Mouse (Mus musculus) heart, adult 2 months (tissue): ENCODE results near the gene Slc8a2. TPM values are rescaled to one million over a fixed set of nuclear protein-coding genes. Genes with fewer than 3 reads are reported as not detected.

Experiments used
- DNase-seq, 2 experiments: peaks; one replicate each; pipeline ENCODE4 v3.0.0; 2021
- H3K27ac ChIP-seq: fragments of 200-600 bp; 2 replicates; pipeline ENCODE4 v1.8.1; 2022
- H3K27me3 ChIP-seq: fragments of 200-500 bp; 2 replicates; pipeline ENCODE4 v1.6.1; 2012; ENCODE audit warnings: mild to moderate bottlenecking, low read length, inconsistent platforms, mixed read lengths; ENCODE audit not compliant: control insufficient read depth, insufficient read depth
- H3K36me3 ChIP-seq: fragments of 200-500 bp; 2 replicates; pipeline ENCODE4 v1.6.1; 2012; ENCODE audit warnings: low read length, inconsistent platforms; ENCODE audit not compliant: control insufficient read depth, insufficient read depth
- H3K4me1 ChIP-seq: fragments of 200-500 bp; 2 replicates; pipeline ENCODE4 v1.6.1; 2011; ENCODE audit warnings: low read length; ENCODE audit not compliant: control insufficient read depth, insufficient read depth
- H3K4me3 ChIP-seq: fragments of 200-600 bp; 2 replicates; pipeline ENCODE4 v1.8.1; 2022
- H3K79me2 ChIP-seq: fragments of 200-500 bp; replicated peaks from 2 replicates; pipeline ENCODE4 v1.6.1; 2012; ENCODE audit warnings: mild to moderate bottlenecking, inconsistent platforms, low read length, moderate library complexity, mixed read lengths; ENCODE audit not compliant: control insufficient read depth, insufficient read depth
- H3K9ac ChIP-seq: fragments of 200-500 bp; 2 replicates; pipeline ENCODE4 v1.6.1; 2012; ENCODE audit warnings: low read depth, mild to moderate bottlenecking, control low read depth, inconsistent platforms, low read length, mixed read lengths
- CTCF ChIP-seq: fragments of 200-600 bp; IDR thresholded peaks from 2 replicates; pipeline ENCODE4 v1.8.1; 2022; ENCODE audit warnings: antibody characterized with exemption, mild to moderate bottlenecking, moderate library complexity
- EP300 ChIP-seq: fragments of 200-500 bp; IDR thresholded peaks from 2 replicates; pipeline ENCODE4 v1.6.1; 2011; ENCODE audit warnings: low read depth, low read length, control low read depth; ENCODE audit not compliant: insufficient read depth
- POLR2A ChIP-seq: fragments of 200-500 bp; IDR thresholded peaks from 2 replicates; pipeline ENCODE4 v1.6.1; 2011; ENCODE audit warnings: mild to moderate bottlenecking, low read depth, low read length, control low read depth; ENCODE audit not compliant: insufficient read depth
- WGBS: fragments of 180-500 bp; shearing (Covaris S2); methylation state at CpG from one replicate; pipeline ENCODE4 v1.1.7; 2018; 5-methylcytosine and 5-hydroxymethylcytosine counted together
- intact Hi-C: fragments of 180-260 bp; cut with DNase I; formaldehyde crosslinking; loops from one replicate; pipeline ENCODE4 v1.15.1; 2025
- polyA plus RNA-seq: library from polyadenylated mRNA; depleted of rRNA; stranded (reverse); fragments of >200 nt; gene quantifications from 2 replicates; pipeline ENCODE4 v1.2.3, GENCODE M21; 2012
- total RNA-seq, 2 experiments: library from RNA; stranded (reverse); gene quantifications; 2 replicates each; pipeline ENCODE4 v1.2.3; 2021

Gene Slc8a2
- total and polyA plus RNA-seq, 3 experiments = 0.50 to 0.96 (median 0.84) TPM

DNA sequence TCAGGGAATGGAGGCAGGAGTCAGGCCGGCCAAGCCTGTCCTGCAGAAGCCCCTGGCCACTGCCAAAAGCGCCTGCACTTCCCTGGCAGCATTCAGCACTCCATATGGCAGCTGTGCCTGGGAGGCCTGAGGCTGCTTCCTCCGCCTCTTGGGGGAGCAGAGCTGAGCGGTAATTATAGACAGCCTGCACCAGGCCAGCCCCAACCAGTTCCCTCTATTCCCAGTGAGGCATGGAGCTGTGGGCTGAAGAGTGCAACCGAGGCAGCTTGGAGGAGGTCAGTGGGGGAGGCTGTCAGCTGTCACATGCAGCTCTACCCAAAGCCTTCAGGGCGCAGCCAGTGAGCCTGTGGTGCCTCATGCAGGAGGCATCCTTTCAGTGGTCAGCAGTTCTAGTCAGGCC lies 25.9 kb upstream of the Slc8a2 start:
- no peaks in the 10 kb centered on the region for H3K27me3 ChIP-seq
- TF ChIP-seq EP300 = no peak
- peak; percentile 7; the same call in 1 of the 2 replicates for TF ChIP-seq CTCF
- no peak for TF ChIP-seq POLR2A
- no peaks in the 10 kb centered on the region for H3K36me3 ChIP-seq
- intact Hi-C loops = no loop called here
- no peak overlapping the region for H3K4me3 ChIP-seq
- no peak overlapping the region for H3K27ac ChIP-seq
- WGBS = 45% methylated on average over 6 of the region's 6 CpGs
- H3K9ac ChIP-seq = no peak overlapping the region
- H3K4me1 ChIP-seq = peaks cover 13% of the 10 kb centered on the region
- DNase-seq = no peak
- H3K79me2 ChIP-seq = peaks cover 9% of the 10 kb centered on the region

DNA sequence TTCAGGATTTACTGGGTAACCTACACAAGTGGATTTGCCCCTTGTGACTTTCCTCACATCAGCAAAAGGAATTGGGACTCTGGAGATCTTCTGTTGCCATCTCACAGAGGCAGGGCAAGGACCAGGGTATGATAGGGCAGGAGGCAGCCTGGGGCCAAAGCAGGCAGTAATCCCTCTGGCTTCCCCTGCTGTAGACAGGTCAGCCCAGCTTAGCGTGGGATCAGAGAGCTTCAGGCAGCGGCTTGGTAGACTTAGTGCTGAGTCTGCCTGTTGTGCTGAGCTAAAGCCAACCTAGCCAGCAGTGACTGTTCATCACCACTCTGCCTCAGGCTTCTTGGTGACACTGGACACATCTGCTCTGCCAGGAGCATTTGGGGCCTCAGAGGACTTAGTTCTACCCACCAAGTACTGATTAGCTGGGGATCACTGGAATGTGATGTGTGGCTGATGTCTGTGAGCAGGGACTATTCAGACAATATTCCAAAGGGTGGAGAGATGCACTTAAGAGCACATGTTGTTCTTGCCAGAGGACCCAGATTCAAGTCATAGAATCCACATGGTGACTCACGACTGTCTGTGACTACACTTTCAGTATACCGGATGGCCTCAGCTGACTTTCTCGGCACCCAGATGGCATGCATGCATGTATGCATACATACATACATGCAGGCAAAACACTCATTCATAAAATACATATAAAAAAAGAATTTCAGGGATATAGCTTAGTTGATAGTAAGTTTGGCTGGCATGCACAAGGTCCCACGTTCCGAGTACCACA lies 24.8 kb upstream of the Slc8a2 start:
- H3K79me2 ChIP-seq = peaks cover 7% of the 10 kb centered on the region
- DNase-seq = no peak
- no peak overlapping the region for H3K27ac ChIP-seq
- intact Hi-C loops = no loop called here
- 87% methylated on average over 7 of the region's 7 CpGs for WGBS
- no peaks in the 10 kb centered on the region for H3K36me3 ChIP-seq
- H3K4me1 ChIP-seq = peaks cover 13% of the 10 kb centered on the region
- no peaks in the 10 kb centered on the region for H3K27me3 ChIP-seq
- TF ChIP-seq POLR2A (no peak), EP300 (no peak), CTCF (no peak)
- no peak overlapping the region for H3K9ac ChIP-seq
- H3K4me3 ChIP-seq = no peak overlapping the region

DNA sequence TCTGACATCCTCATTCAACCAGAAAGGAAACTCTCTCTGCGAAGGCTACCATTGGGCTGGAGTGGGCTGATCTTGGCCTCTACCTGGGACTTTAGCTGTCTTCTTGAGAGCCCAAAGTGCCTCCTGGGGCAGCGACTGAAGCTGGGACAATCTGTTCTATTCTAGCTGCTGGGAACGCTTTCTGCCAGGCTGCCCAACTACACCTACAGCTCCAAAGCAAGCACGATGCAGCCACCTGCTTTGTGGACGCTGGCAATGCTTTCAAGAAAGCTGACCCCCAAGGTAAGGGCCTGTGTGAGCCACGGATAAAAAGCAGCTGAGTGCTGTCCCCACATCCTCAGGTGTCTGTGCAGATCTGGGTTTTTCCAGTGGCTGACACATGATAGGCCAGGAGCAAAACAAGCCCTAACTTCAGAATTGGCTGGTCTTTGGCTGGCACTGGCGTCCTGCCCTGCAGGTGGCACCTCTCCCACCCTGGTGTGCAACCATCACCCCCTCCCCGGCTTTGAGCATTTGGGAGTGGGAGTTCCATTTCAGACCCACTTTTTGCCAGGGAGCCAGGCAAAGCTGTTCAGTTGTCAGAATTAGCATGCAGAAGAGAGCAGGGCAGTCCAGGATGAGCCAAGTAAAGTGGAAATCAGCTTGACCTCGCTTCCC lies 20.6 kb upstream of the Slc8a2 start:
- no peaks in the 10 kb centered on the region for H3K36me3 ChIP-seq
- H3K79me2 ChIP-seq = peaks cover 4% of the 10 kb centered on the region
- WGBS = 91% methylated on average over 9 of the region's 9 CpGs
- no peaks in the 10 kb centered on the region for H3K27me3 ChIP-seq
- no peak overlapping the region for H3K27ac ChIP-seq
- intact Hi-C loops = no loop called here
- no peak overlapping the region for H3K9ac ChIP-seq
- H3K4me3 ChIP-seq = no peak overlapping the region
- no peak for TF ChIP-seq POLR2A
- TF ChIP-seq EP300 = no peak
- DNase-seq = no peak
- H3K4me1 ChIP-seq = peaks cover 3% of the 10 kb centered on the region

DNA sequence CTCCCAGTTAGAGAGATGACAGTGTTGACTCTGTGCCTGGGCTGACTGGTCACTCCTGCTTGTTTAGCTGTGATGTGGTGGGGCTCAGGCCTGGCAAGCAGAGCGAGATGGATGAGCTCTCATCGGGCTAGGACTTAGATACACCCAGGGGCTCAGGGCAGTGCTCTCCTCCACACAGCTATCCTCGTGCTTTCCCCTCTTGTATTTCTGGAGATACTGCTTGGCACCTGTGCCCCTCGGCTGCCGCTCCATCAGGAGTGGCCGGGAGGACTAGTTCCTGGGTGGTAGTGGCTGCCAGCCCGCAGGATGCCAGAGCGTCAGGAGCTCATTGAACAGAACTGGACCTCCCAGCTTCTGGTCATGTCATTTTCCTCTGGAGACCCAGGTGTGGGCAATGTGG lies 19.5 kb upstream of the Slc8a2 start:
- H3K4me3 ChIP-seq = no peak overlapping the region
- H3K27ac ChIP-seq = no peak overlapping the region
- H3K79me2 ChIP-seq = no peaks in the 10 kb centered on the region
- TF ChIP-seq CTCF (no peak), EP300 (no peak), POLR2A (no peak)
- intact Hi-C loops = no loop called here
- no peak overlapping the region for H3K9ac ChIP-seq
- H3K36me3 ChIP-seq = no peaks in the 10 kb centered on the region
- H3K4me1 ChIP-seq = no peaks in the 10 kb centered on the region
- H3K27me3 ChIP-seq = no peaks in the 10 kb centered on the region
- 95% methylated on average over 8 of the region's 8 CpGs for WGBS
- no peak for DNase-seq

DNA sequence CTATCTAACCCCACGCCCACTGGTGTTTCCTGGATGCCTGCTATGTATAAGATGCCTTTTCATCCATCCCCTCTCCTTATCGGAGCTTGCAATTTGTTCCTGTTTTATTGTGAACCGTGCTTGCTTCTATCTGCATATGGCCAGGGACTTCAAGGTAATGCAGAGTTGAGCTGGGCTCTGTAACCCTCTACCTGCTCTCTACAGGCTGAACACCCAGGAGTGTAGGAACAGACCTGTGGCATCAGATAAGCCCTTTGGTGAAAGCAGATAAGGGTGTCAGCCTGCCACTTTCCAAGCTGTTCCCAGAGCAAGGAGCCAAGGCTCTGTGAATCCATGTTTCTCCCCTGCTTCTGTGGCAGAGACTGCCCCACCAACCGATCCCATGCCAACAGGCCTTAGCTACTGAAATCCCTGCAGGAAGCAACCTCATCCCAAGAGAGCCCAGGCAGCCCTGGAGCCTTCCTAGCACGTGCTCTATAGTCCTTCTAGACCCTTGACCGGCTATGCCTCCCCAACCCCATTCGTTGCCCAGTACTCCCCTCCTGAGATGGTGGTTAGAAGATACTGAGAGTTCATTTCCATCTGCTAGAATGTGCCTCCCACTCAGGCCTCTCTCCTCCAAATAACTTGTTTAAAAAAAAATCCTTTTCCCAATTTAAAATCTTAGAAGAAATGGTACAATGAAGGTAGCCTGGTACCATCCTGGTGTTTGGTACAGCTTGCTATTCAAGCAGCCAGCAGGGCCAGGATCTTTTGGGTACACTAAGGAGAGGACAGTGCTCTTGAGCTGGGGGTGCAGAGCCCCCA lies 18.1 kb upstream of the Slc8a2 start:
- 80% methylated on average over 7 of the region's 7 CpGs for WGBS
- Histone ChIP-seq H3K27ac (no peak overlapping the region), H3K9ac (no peak overlapping the region), H3K36me3 (no peaks in the 10 kb centered on the region), H3K4me3 (no peak overlapping the region), H3K4me1 (no peaks in the 10 kb centered on the region), H3K27me3 (no peaks in the 10 kb centered on the region), H3K79me2 (no peaks in the 10 kb centered on the region)
- TF ChIP-seq EP300 = no peak
- no peak for TF ChIP-seq POLR2A
- TF ChIP-seq CTCF = no peak
- no peak for DNase-seq
- intact Hi-C loops = no loop called here
